Mouse (Mus musculus) c-Kit-positive CD71-positive TER-119-negative erythroid progenitor cells, embryonic 14.5 days (primary cell): ENCODE results near the gene Cox7c.
A peak's percentile ranks its signal among the peaks of the same experiment; 100 is the strongest.
"Not testable (repeated sequence)": the region's sequence is repeated elsewhere in the genome, so short reads cannot be mapped to it uniquely, and the experiment has no call there.

Experiments
- DNase-seq: peaks from one replicate; pipeline ENCODE4 v3.0.0-alpha.2; 2013; ENCODE audit warnings: low read depth

Cox7c gene

GRCm38 (mm10) chr13:86046254-86046951 is at the start of gene Cox7c:
TSS of gene Cox7c (minus strand) at chr13:86046904.
- peak; percentile 84 for DNase-seq

GRCm38 (mm10) chr13:86068011-86068724 is 21.5 kb upstream of the Cox7c start:
- DNase-seq, result no peak

- no peak for DNase-seq
Measured at GRCm38 (mm10) chr13:86067508-86067907, 20.8 kb upstream of the Cox7c start.

- DNase-seq, result not testable (repeated sequence)
Measured at GRCm38 (mm10) chr13:86054091-86054490, 7.4 kb upstream of the Cox7c start.

- no peak for DNase-seq
Measured at GRCm38 (mm10) chr13:86004907-86005675, 41.6 kb downstream of the Cox7c start.
